Mouse (Mus musculus) stomach, adult 2 months (tissue): ENCODE results near the gene Mpp3. TPM values are rescaled to one million over a fixed set of nuclear protein-coding genes. Genes with fewer than 3 reads are reported as not detected.

ENCODE experiments used
- polyA plus RNA-seq: library from polyadenylated mRNA; depleted of rRNA; stranded (reverse); fragments of >200 nt; gene quantifications from 2 replicates; pipeline ENCODE4 v1.2.3, GENCODE M21; 2012; rRNA removed

Mpp3 gene
- polyA plus RNA-seq = 2.5 and 2.7 TPM in 2 replicates

GRCm38 (mm10) chr11:102028087-102028816 is at the start of gene Mpp3:
TSS of gene Mpp3 (minus strand) at chr11:102028461.

GRCm38 (mm10) chr11:102041350-102041949 is 13.2 kb upstream of the Mpp3 start, which contains the start of gene Cd300lg:
TSS of gene Cd300lg (plus strand) at chr11:102041509.

DNA sequence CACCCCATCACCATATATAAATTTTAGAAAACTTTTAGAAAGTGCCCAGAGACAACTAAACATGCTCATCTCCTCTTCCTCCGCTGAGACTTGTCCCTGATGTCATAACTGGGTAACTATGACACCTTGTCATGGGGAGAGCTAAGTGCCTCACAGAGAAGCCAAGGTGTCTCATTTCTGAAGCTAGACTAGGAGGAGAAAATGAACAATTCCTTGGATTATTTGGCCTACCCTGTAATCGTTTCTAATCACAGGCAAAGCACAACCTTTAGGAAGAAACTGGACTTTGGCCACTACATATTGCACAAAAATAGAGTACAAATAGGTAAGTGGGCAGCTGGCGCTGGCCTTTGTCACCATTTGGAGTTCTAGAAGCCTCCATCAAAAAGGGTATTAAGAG is 41.3 kb downstream of the Mpp3 start, which contains the start of gene Dusp3:
Gene Dusp3, minus strand, starts transcription at position 101 of the 400 bp plus-strand sequence.

DNA sequence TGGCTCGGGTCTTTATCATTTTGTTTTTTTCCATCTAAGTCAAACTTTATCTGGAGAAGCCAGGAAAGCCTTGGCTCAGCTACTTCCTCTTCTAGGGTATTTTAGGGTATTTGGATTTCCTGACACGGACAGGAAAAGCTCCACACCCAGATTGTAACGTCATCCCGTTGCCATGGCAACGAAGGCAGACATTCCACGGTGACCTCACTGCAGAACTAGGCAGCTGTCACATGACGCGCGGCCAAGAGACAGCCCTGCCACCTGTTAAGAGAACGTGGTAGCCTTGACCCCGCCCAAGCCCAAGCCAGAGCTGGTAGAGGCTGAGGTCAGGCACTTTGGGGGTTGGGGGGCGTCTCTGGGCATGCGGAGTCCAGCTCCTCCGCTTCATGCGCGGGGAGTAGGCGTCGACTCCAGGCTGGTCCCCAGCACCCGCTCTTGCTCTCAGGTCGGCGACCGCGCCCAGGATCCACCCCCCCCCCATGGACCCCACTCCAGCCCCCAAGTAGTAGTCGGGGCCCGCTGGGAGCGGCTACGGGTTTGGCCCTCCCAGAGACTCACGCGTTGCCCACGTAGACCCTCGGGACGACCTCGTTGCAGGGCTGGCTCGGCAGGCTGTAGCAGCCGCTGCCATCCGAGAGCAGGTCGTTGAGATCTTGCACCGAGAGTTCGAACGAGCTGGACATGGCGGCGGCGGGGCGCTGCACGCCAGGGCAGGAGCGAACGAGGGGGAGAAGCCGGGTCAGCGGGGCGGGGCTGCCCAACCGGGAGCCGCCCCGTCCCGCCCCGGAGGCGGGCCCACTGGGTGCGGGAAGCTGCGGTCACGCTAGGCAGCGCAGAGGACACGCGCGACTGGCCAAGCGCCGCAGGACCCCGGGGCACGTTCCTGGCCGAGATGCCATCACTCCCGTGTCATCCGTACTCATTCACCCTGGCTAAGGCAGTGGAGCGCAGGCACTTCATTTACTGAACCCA is 43.9 kb downstream of the Mpp3 start, which contains the start of gene Cfap97d1:
Gene Cfap97d1, plus strand, starts transcription at position 226 of the 972 bp plus-strand sequence.

GRCm38 (mm10) chr11:101966965-101967614 is 61.2 kb downstream of the Mpp3 start, which contains the start of gene Sost:
TSS of gene Sost (minus strand) at chr11:101967015.

Other genes with a start within 250 kb of the Mpp3 start
- 5.7 and 8.5 TPM in 2 replicates for gene Etv4, start 243.1 kb downstream of the Mpp3 start, polyA plus RNA-seq
- gene Meox1, start 134.1 kb downstream of the Mpp3 start, polyA plus RNA-seq = 0.86 and 1.0 TPM in 2 replicates
- 0.06 and 0.12 TPM in 2 replicates for gene Sost, start 61.4 kb downstream of the Mpp3 start, polyA plus RNA-seq
- not detected in 2 replicates for gene Cfap97d1, start 44.2 kb downstream of the Mpp3 start, polyA plus RNA-seq
- gene Dusp3, start 41.4 kb downstream of the Mpp3 start, polyA plus RNA-seq = 33.1 and 37.3 TPM in 2 replicates
- gene Cd300lg, start 13.0 kb upstream of the Mpp3 start, polyA plus RNA-seq = 8.6 and 13.4 TPM in 2 replicates
- 5.3 and 5.5 TPM in 2 replicates for gene Mpp2, start 60.1 kb upstream of the Mpp3 start, polyA plus RNA-seq
- 1.8 and 2.7 TPM in 2 replicates for gene Ppy, start 72.9 kb upstream of the Mpp3 start, polyA plus RNA-seq
- gene Pyy, start 79.4 kb upstream of the Mpp3 start, polyA plus RNA-seq = 111 and 118 TPM in 2 replicates
- 0.04 and 0.10 TPM in 2 replicates for gene Nags, start 117.1 kb upstream of the Mpp3 start, polyA plus RNA-seq
- gene Tmem101, start 127.9 kb upstream of the Mpp3 start, polyA plus RNA-seq = 10.9 and 13.8 TPM in 2 replicates
- gene Lsm12, start 156.8 kb upstream of the Mpp3 start, polyA plus RNA-seq = 13.8 and 14.1 TPM in 2 replicates
- 52.2 and 57.6 TPM in 2 replicates for gene G6pc3, start 161.2 kb upstream of the Mpp3 start, polyA plus RNA-seq
- gene Hdac5, start 201.7 kb upstream of the Mpp3 start, polyA plus RNA-seq = 70.4 and 80.7 TPM in 2 replicates
- 1.4 and 2.3 TPM in 2 replicates for gene BC030867, start 220.4 kb upstream of the Mpp3 start, polyA plus RNA-seq
- gene Asb16, start 240.3 kb upstream of the Mpp3 start, polyA plus RNA-seq = 0.96 and 1.2 TPM in 2 replicates